Mouse (Mus musculus): ENCODE data around the gene Asic2. TPM values are rescaled to one million over a fixed set of nuclear protein-coding genes. Genes with fewer than 3 reads are reported as not detected.

The Asic2 gene
- polyA plus RNA-seq, 2 experiments = 0.01 to 0.04 TPM

- WGBS (ENCODE audit: insufficient replicate concordance) = 45% methylated on average over 11 of the region's 11 CpGs
- no peak for ATAC-seq (ENCODE audit: insufficient read depth)
- H3K4me2 ChIP-seq (ENCODE audit: low read depth) = no peak overlapping the region
These were observed 888.0 kb downstream of the Asic2 start for GRCm38 (mm10) chr11:81080076-81080805.

DNA sequence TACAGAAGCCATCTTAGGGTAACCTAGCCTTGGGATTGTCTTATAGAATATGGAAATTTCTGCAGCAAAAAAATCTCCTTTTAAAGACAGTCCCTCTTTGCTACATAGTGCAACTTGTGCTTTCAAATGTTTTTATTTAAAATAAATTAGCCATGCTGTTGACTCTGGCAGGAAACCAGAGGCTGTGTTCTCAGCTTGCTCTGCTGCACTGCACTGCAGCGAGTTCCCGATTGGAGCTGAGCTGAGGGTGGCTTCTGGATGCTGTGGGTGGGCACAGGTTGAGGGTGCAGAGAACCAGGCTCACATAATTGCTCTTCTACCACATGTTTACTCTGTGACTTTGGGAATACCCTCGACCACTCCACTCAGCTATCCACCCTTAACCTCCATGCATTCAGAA lies 889.0 kb downstream of the Asic2 start:
- Histone ChIP-seq H3K27me3 (ENCODE audit: control insufficient read depth, insufficient read depth, low read length) (no peaks in the 10 kb centered on the region), H3K36me3 (replicated peaks; ENCODE audit: control insufficient read depth, insufficient read depth, low read depth) (no peaks in the 10 kb centered on the region), H3K4me2 (ENCODE audit: low read depth) (no peak overlapping the region), H3K4me3 (ENCODE audit: insufficient read depth in 1 of 2, low read depth in 2 of 2, low read length in 2 of 2) (no peak overlapping the region), H3K27ac (no peak overlapping the region), H3K9ac (replicated peaks) (no peak overlapping the region), H3K9me3 (ENCODE audit: control insufficient read depth, low read length) (no peaks in the 10 kb centered on the region), H3K4me1 (replicated peaks; ENCODE audit: control insufficient read depth in 2 of 2, insufficient read depth in 2 of 2, low read length in 1 of 2) (no peaks in the 10 kb centered on the region)
- DNase-seq (ENCODE audit: low read depth in 3 of 3, low spot score in 3 of 3) (no peak), ATAC-seq (ENCODE audit: insufficient read depth) (no peak)
- 58% methylated on average over 3 of the region's 3 CpGs for WGBS (ENCODE audit: insufficient replicate concordance)
- TF ChIP-seq CTCF (IDR thresholded peaks at IDR 0.05; ENCODE audit: low read depth) (no peak), EP300 (IDR thresholded peaks at IDR 0.05; ENCODE audit: low read depth) (no peak)

More at GRCm38 (mm10) chr11:81080076-81080805, 888.0 kb downstream of the Asic2 start:
- Histone ChIP-seq H3K27me3 (ENCODE audit: control insufficient read depth, insufficient read depth, low read length) (no peaks in the 10 kb centered on the region), H3K9ac (replicated peaks) (no peak overlapping the region), H3K36me3 (replicated peaks; ENCODE audit: control insufficient read depth, insufficient read depth, low read depth) (no peaks in the 10 kb centered on the region), H3K4me3 (ENCODE audit: insufficient read depth in 1 of 2, low read depth in 2 of 2, low read length in 2 of 2) (no peak overlapping the region), H3K27ac (no peak overlapping the region), H3K4me1 (replicated peaks; ENCODE audit: control insufficient read depth in 2 of 2, insufficient read depth in 2 of 2, low read length in 1 of 2) (no peaks in the 10 kb centered on the region), H3K9me3 (ENCODE audit: control insufficient read depth, low read length) (no peaks in the 10 kb centered on the region)
- DNase-seq (ENCODE audit: low read depth in 3 of 3, low spot score in 3 of 3) = no peak
- TF ChIP-seq CTCF (IDR thresholded peaks at IDR 0.05; ENCODE audit: low read depth) (no peak), EP300 (IDR thresholded peaks at IDR 0.05; ENCODE audit: low read depth) (no peak)

GRCm38 (mm10) chr11:81071836-81072235 lies 896.4 kb downstream of the Asic2 start:
- Histone ChIP-seq H3K9me3 (ENCODE audit: control insufficient read depth, low read length) (no peaks in the 10 kb centered on the region), H3K27me3 (ENCODE audit: control insufficient read depth, insufficient read depth, low read length) (no peaks in the 10 kb centered on the region), H3K4me2 (ENCODE audit: low read depth) (no peak overlapping the region), H3K27ac (no peak overlapping the region), H3K36me3 (replicated peaks; ENCODE audit: control insufficient read depth, insufficient read depth, low read depth) (no peaks in the 10 kb centered on the region), H3K4me1 (replicated peaks; ENCODE audit: control insufficient read depth in 2 of 2, insufficient read depth in 2 of 2, low read length in 1 of 2) (no peaks in the 10 kb centered on the region), H3K9ac (replicated peaks) (no peak overlapping the region), H3K4me3 (ENCODE audit: insufficient read depth in 1 of 2, low read depth in 2 of 2, low read length in 2 of 2) (no peak overlapping the region)
- TF ChIP-seq EP300 (IDR thresholded peaks at IDR 0.05; ENCODE audit: low read depth) (no peak), CTCF (IDR thresholded peaks at IDR 0.05; ENCODE audit: low read depth) (no peak)
- ATAC-seq (ENCODE audit: insufficient read depth) (no peak), DNase-seq (ENCODE audit: low read depth in 3 of 3, low spot score in 3 of 3) (no peak)
- WGBS (ENCODE audit: insufficient replicate concordance) = 44% methylated on average over 4 of the region's 4 CpGs

GRCm38 (mm10) chr11:81065386-81065785 lies 902.9 kb downstream of the Asic2 start:
- Histone ChIP-seq H3K4me1 (replicated peaks; ENCODE audit: control insufficient read depth in 2 of 2, insufficient read depth in 2 of 2, low read length in 1 of 2) (no peaks in the 10 kb centered on the region), H3K9ac (replicated peaks) (no peak overlapping the region), H3K4me3 (ENCODE audit: insufficient read depth in 1 of 2, low read depth in 2 of 2, low read length in 2 of 2) (no peak overlapping the region), H3K27ac (no peak overlapping the region), H3K36me3 (replicated peaks; ENCODE audit: control insufficient read depth, insufficient read depth, low read depth) (no peaks in the 10 kb centered on the region), H3K27me3 (ENCODE audit: control insufficient read depth, insufficient read depth, low read length) (no peaks in the 10 kb centered on the region), H3K4me2 (ENCODE audit: low read depth) (no peak overlapping the region), H3K9me3 (ENCODE audit: control insufficient read depth, low read length) (no peaks in the 10 kb centered on the region)
- DNase-seq (ENCODE audit: low read depth in 3 of 3, low spot score in 3 of 3) = no peak
- 66% methylated on average over 11 of the region's 11 CpGs for WGBS (ENCODE audit: insufficient replicate concordance)
- ATAC-seq (ENCODE audit: insufficient read depth) = no peak
- TF ChIP-seq EP300 (IDR thresholded peaks at IDR 0.05; ENCODE audit: low read depth) = no peak
- TF ChIP-seq CTCF (IDR thresholded peaks at IDR 0.05; ENCODE audit: low read depth) = no peak

- Histone ChIP-seq H3K4me1 (replicated peaks; ENCODE audit: control insufficient read depth in 2 of 2, insufficient read depth in 2 of 2, low read length in 1 of 2) (no peaks in the 10 kb centered on the region), H3K9me3 (ENCODE audit: control insufficient read depth, low read length) (no peaks in the 10 kb centered on the region), H3K27ac (no peak overlapping the region), H3K27me3 (ENCODE audit: control insufficient read depth, insufficient read depth, low read length) (no peaks in the 10 kb centered on the region), H3K4me2 (ENCODE audit: low read depth) (no peak overlapping the region), H3K4me3 (ENCODE audit: insufficient read depth in 1 of 2, low read depth in 2 of 2, low read length in 2 of 2) (no peak overlapping the region), H3K36me3 (replicated peaks; ENCODE audit: control insufficient read depth, insufficient read depth, low read depth) (no peaks in the 10 kb centered on the region), H3K9ac (replicated peaks) (no peak overlapping the region)
- TF ChIP-seq EP300 (IDR thresholded peaks at IDR 0.05; ENCODE audit: low read depth) (no peak), CTCF (IDR thresholded peaks at IDR 0.05; ENCODE audit: low read depth) (no peak)
- WGBS (ENCODE audit: insufficient replicate concordance) = 65% methylated on average over 2 of the region's 2 CpGs
- ATAC-seq (ENCODE audit: insufficient read depth) (no peak), DNase-seq (ENCODE audit: low read depth in 3 of 3, low spot score in 3 of 3) (no peak)
These were observed 904.3 kb downstream of the Asic2 start for GRCm38 (mm10) chr11:81064006-81064405.
